Mouse (Mus musculus): ENCODE data around the gene Spa17.

Gene Spa17

GRCm38 (mm10) chr9:37556366-37556765 lies 57.2 kb downstream of the Spa17 start:
- DNase-seq: no peak

GRCm38 (mm10) chr9:37554838-37555748 lies 58.4 kb downstream of the Spa17 start, which contains the start of gene Siae:
Gene Siae (plus strand): TSS chr9:37555698.
- no peak for DNase-seq

- DNase-seq: no peak
Measured at GRCm38 (mm10) chr9:37554279-37554678, 59.2 kb downstream of the Spa17 start.

All from retina, postnatal 1 day (tissue).